9 mouse cellular contexts compared by ENCODE assay signal in genomic region chr12:7816616-7817015, GRCm38 (mm10).
DNase-seq lines count a peak whose midpoint lies in the region; ATAC-seq and TF ChIP-seq lines count a peak whose summit lies in the region.
"Had no signal": no experiment of that assay in that cellular context is flagged by ENCODE, and none has a peak within 500 bp of the region (broad histone marks: within the 10 kb centered on the region; RNA-seq: fewer than 3 reads in every experiment).

No protein-coding gene starts in this region.

- no peak overlapping the region for H3K4me3 ChIP-seq in heart, adult 2 months
- no peak overlapping the region for H3K4me3 ChIP-seq in heart, embryonic 12.5 days
- H3K4me3 ChIP-seq in forebrain, embryonic 16.5 days (replicated peaks; ENCODE audit: low read length) = no peak overlapping the region
- no peak overlapping the region for H3K4me3 ChIP-seq in midbrain, embryonic 14.5 days (replicated peaks; ENCODE audit: low read depth, low read length)
- no peak overlapping the region for H3K4me3 ChIP-seq in forebrain, embryonic 10.5 days

- TF ChIP-seq EP300 in heart, adult 2 months (IDR thresholded peaks at IDR 0.05; ENCODE audit: insufficient read depth, low read depth, low read length) = no peak

- H3K79me2 ChIP-seq in heart, adult 2 months (replicated peaks; ENCODE audit: control insufficient read depth, insufficient read depth, low read length) = no peaks in the 10 kb centered on the region

- WGBS in heart, adult 2 months = 44% methylated on average over 5 of the region's 5 CpGs
- WGBS in heart, embryonic 12.5 days = 77% methylated on average over 5 of the region's 5 CpGs
- 84% methylated on average over 5 of the region's 5 CpGs for WGBS in forebrain, embryonic 16.5 days
- WGBS in midbrain, embryonic 14.5 days = 91% methylated on average over 5 of the region's 5 CpGs
- WGBS in forebrain, embryonic 10.5 days = 90% methylated on average over 5 of the region's 5 CpGs

- intact Hi-C loops in heart, adult 2 months (cut with DNase I) = no loop called here

- no peak overlapping the region for H3K9ac ChIP-seq in heart, adult 2 months (ENCODE audit: low read depth, low read length)
- no peak overlapping the region for H3K9ac ChIP-seq in heart, embryonic 12.5 days
- no peak overlapping the region for H3K9ac ChIP-seq in forebrain, embryonic 16.5 days (replicated peaks; ENCODE audit: low read depth, low read length)
- no peak overlapping the region for H3K9ac ChIP-seq in midbrain, embryonic 14.5 days (replicated peaks; ENCODE audit: low read length)

- no peaks in the 10 kb centered on the region for H3K9me3 ChIP-seq in heart, embryonic 12.5 days (replicated peaks)
- H3K9me3 ChIP-seq in forebrain, embryonic 16.5 days (ENCODE audit: control insufficient read depth, low read length) = no peaks in the 10 kb centered on the region
- no peaks in the 10 kb centered on the region for H3K9me3 ChIP-seq in midbrain, embryonic 14.5 days (ENCODE audit: control insufficient read depth, low read length)
- H3K9me3 ChIP-seq in forebrain, embryonic 10.5 days = no peaks in the 10 kb centered on the region

- no peak for ATAC-seq in heart, embryonic 12.5 days (ENCODE audit: insufficient number of reproducible peaks, low FRiP score)
- no peak for ATAC-seq in forebrain, embryonic 16.5 days
- no peak for ATAC-seq in midbrain, embryonic 14.5 days (ENCODE audit: low FRiP score, low TSS enrichment)
- ATAC-seq: CD4-positive, CD25-positive, alpha-beta regulatory T cell, adult 4 months had no signal

- H3K36me3 ChIP-seq in heart, adult 2 months (ENCODE audit: control insufficient read depth, insufficient read depth, low read length) = no peaks in the 10 kb centered on the region
- H3K36me3 ChIP-seq in heart, embryonic 12.5 days = no peaks in the 10 kb centered on the region
- H3K36me3 ChIP-seq in forebrain, embryonic 16.5 days (ENCODE audit: control insufficient read depth, insufficient read depth) = no peaks in the 10 kb centered on the region
- H3K36me3 ChIP-seq in midbrain, embryonic 14.5 days (ENCODE audit: control insufficient read depth, insufficient read depth, low read length) = no peaks in the 10 kb centered on the region
- no peaks in the 10 kb centered on the region for H3K36me3 ChIP-seq in forebrain, embryonic 10.5 days (replicated peaks)

- no peaks in the 10 kb centered on the region for H3K27me3 ChIP-seq in heart, adult 2 months (ENCODE audit: control insufficient read depth, insufficient read depth, low read length)
- H3K27me3 ChIP-seq in heart, embryonic 12.5 days (replicated peaks) = no peaks in the 10 kb centered on the region
- H3K27me3 ChIP-seq in forebrain, embryonic 16.5 days (replicated peaks; ENCODE audit: control insufficient read depth, insufficient read depth, low read length) = no peaks in the 10 kb centered on the region
- H3K27me3 ChIP-seq in midbrain, embryonic 14.5 days (ENCODE audit: control insufficient read depth, insufficient read depth, low read length) = no peaks in the 10 kb centered on the region
- H3K27me3 ChIP-seq in forebrain, embryonic 10.5 days (ENCODE audit: poor library complexity, severe bottlenecking) = no peaks in the 10 kb centered on the region

- H3K4me2 ChIP-seq in heart, embryonic 12.5 days = no peak overlapping the region
- H3K4me2 ChIP-seq in forebrain, embryonic 16.5 days (ENCODE audit: low read length) = no peak overlapping the region
- H3K4me2 ChIP-seq in midbrain, embryonic 14.5 days (ENCODE audit: low read length) = no peak overlapping the region

- no peaks in the 10 kb centered on the region; the same call in 1 of the 2 replicates for H3K4me1 ChIP-seq in heart, adult 2 months (ENCODE audit: control insufficient read depth, insufficient read depth, low read length)
- no peaks in the 10 kb centered on the region for H3K4me1 ChIP-seq in heart, embryonic 12.5 days (replicated peaks)
- H3K4me1 ChIP-seq in forebrain, embryonic 16.5 days (replicated peaks; ENCODE audit: control insufficient read depth, insufficient read depth, low read length) = no peaks in the 10 kb centered on the region
- no peaks in the 10 kb centered on the region for H3K4me1 ChIP-seq in midbrain, embryonic 14.5 days (ENCODE audit: control insufficient read depth, insufficient read depth, low read length)
- H3K4me1 ChIP-seq in forebrain, embryonic 10.5 days = no peaks in the 10 kb centered on the region

- TF ChIP-seq POLR2A in heart, adult 2 months (IDR thresholded peaks at IDR 0.05; ENCODE audit: insufficient read depth, low read depth, low read length) = no peak

- DNase-seq in heart, adult 2 months = peak; percentile 24 to 38
- DNase-seq in heart, adult 8-10 months (ENCODE audit: low spot score) = peak; percentile 16
- DNase-seq in layer of hippocampus, postnatal 25 days (ENCODE audit: extremely low spot score in 1 of 2, low spot score in 1 of 2) = peak; percentile 19
- DNase-seq in right cerebral cortex, postnatal 10 days (ENCODE audit: low spot score in 2 of 2) = peak; percentile 60 to 62
- DNase-seq in midbrain, embryonic 14.5 days = no peak
- DNase-seq in forebrain, embryonic 10.5 days (ENCODE audit: extremely low spot score, low spot score) = no peak

- H3K27ac ChIP-seq in heart, adult 2 months = no peak overlapping the region
- no peak overlapping the region for H3K27ac ChIP-seq in heart, embryonic 12.5 days (ENCODE audit: poor library complexity, severe bottlenecking)
- no peak overlapping the region for H3K27ac ChIP-seq in forebrain, embryonic 16.5 days (ENCODE audit: low read length)
- no peak overlapping the region for H3K27ac ChIP-seq in midbrain, embryonic 14.5 days (replicated peaks; ENCODE audit: low read depth, low read length)
- H3K27ac ChIP-seq in forebrain, embryonic 10.5 days = no peak overlapping the region

- TF ChIP-seq CTCF in heart, adult 2 months (IDR thresholded peaks at IDR 0.05) = no peak

Comparison
In these comparisons a context has a peak if more than half of its experiments do, and no peak if none do; other contexts are left out.
1. DNase-seq: peak in heart, adult 2 months (2 of 2), heart, adult 8-10 months (single experiment), layer of hippocampus, postnatal 25 days (2 of 2) and right cerebral cortex, postnatal 10 days (2 of 2); none in midbrain, embryonic 14.5 days (single experiment) and forebrain, embryonic 10.5 days (single experiment).